Mouse (Mus musculus): ENCODE results near the gene H2al1o.
"Not testable (repeated sequence)": the region's sequence is repeated elsewhere in the genome, so short reads cannot be mapped to it uniquely, and the experiment has no call there.

Gene H2al1o

GRCm38 (mm10) chrX:9572309-9572708 is at the start of gene H2al1o:
Gene H2al1o, minus strand, starts transcription at chrX:9572409.
- DNase-seq (ENCODE audit: low spot score in 2 of 2), result not testable (repeated sequence)

GRCm38 (mm10) chrX:9598036-9598435 is 25.8 kb upstream of the H2al1o start:
- DNase-seq (ENCODE audit: low spot score in 2 of 2), result not testable (repeated sequence)

- DNase-seq (ENCODE audit: low spot score in 2 of 2), result no peak
These were observed 35.3 kb downstream of the H2al1o start for GRCm38 (mm10) chrX:9536881-9537280.
